Mouse (Mus musculus) heart, embryonic 10.5 days (tissue): ENCODE measurements at regions not wholly inside any gene's neighbourhood (a gene's known extent, or its start where the extent isn't known, plus 50 kb on each side); places are given as distances from the start of the nearest gene placed in this dataset.
A peak's percentile ranks its signal among the peaks of the same experiment; 100 is the strongest.

ENCODE experiments used
- DNase-seq: peaks from one replicate; pipeline ENCODE4 v3.0.0-alpha.2; 2017; ENCODE audit warnings: low spot score
- H3K27ac ChIP-seq: fragments of 300-500 bp; sonication (generic); 2 replicates; pipeline ENCODE4 v1.5.1; 2016; ENCODE audit warnings: mild to moderate bottlenecking
- H3K27me3 ChIP-seq: fragments of 300-500 bp; sonication (generic); 2 replicates; pipeline ENCODE4 v1.6.1; 2016; ENCODE audit warnings: mild to moderate bottlenecking; ENCODE audit not compliant: poor library complexity, insufficient read depth, severe bottlenecking
- H3K36me3 ChIP-seq: fragments of 300-500 bp; sonication (generic); 2 replicates; pipeline ENCODE4 v1.6.1; 2016; ENCODE audit warnings: mild to moderate bottlenecking, moderate library complexity
- H3K4me1 ChIP-seq: fragments of 300-500 bp; sonication (generic); 2 replicates; pipeline ENCODE4 v1.6.1; 2016; ENCODE audit warnings: mild to moderate bottlenecking
- H3K4me3 ChIP-seq: fragments of 300-500 bp; sonication (generic); 2 replicates; pipeline ENCODE4 v1.5.1; 2016; ENCODE audit warnings: mild to moderate bottlenecking, moderate library complexity
- H3K9me3 ChIP-seq: fragments of 300-500 bp; sonication (generic); 2 replicates; pipeline ENCODE4 v1.6.1; 2016; ENCODE audit warnings: mild to moderate bottlenecking, moderate library complexity
- WGBS: fragments of 180-500 bp; shearing (Covaris S2); methylation state at CpG from one replicate; pipeline ENCODE4 v1.1.7; 2016; 5-methylcytosine and 5-hydroxymethylcytosine counted together

DNA sequence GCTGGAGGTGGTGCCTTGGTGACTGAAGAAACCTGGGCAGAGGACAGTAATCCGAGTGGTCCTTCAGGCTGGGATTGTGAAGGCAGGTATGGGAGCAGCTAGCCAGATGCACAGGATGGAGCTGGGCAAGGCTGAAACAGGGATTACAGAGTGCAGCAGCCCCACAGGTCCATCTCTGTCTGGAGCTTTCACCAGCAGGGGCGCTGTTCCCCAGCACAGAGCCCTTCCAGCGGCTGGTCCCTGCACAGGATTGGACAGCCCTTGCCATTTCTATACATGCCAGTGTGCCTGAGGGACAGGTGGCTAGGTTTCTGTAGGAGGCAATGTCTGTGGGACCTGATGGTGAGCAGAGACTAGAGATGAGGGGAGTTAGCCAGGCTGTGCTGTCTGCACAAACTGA is 428.3 kb downstream of the Ptpru start:
- H3K36me3 ChIP-seq, result no peaks in the 10 kb centered on the region
- peaks cover 9% of the 10 kb centered on the region for H3K4me1 ChIP-seq
- H3K27ac ChIP-seq, result no peak overlapping the region
- H3K27me3 ChIP-seq, result peaks cover 50% of the 10 kb centered on the region
- no peak overlapping the region for H3K4me3 ChIP-seq
- peak; percentile 78 for DNase-seq
- 25% methylated on average over 3 of the region's 3 CpGs for WGBS
- no peaks in the 10 kb centered on the region for H3K9me3 ChIP-seq

DNA sequence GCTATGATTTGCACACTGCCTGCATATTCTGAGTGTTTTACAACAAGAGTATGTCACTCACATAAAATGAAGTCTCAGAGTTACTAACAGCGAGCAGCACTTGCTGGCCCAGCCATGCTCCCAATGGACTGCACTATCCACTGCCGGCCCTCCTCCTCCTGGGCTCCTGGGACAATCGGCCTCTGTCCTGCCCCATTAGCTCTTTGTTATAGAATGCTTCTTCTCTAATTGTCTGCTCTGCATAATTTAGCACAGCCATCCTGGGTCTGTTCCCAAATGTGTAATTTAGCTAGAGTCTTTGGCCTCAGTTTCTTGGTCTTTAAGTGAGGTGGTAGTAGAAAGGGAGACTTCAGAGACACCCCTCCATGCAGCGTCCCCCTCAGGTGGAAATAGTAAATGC is 426.2 kb downstream of the Ptpru start:
- Histone ChIP-seq H3K4me1 (peaks cover 9% of the 10 kb centered on the region), H3K27me3 (peaks cover 55% of the 10 kb centered on the region), H3K9me3 (no peaks in the 10 kb centered on the region), H3K4me3 (no peak overlapping the region), H3K27ac (no peak overlapping the region), H3K36me3 (no peaks in the 10 kb centered on the region)
- DNase-seq, result no peak
- 64% methylated on average over 4 of the region's 4 CpGs for WGBS

DNA sequence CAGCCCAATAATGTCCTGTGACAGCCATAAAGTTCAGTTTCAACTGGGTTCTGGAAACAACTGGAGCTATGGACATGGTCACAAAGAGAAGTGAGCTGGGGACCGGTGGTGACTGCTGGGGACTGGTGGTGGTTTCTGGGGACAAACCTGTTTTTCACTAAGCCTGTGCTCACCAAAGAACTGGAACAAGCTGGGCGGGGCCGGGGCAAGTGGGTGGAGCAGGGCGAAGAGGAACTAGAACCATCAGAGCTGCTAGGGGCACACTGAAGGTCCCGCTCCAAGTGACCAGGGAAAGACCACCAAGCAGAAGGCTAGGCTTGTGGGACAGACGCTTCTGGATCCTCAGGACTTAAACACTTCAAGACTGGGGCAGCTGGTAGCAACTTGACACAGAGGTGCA is 424.7 kb downstream of the Ptpru start:
- no peaks in the 10 kb centered on the region for H3K36me3 ChIP-seq
- DNase-seq, result no peak
- H3K9me3 ChIP-seq, result no peaks in the 10 kb centered on the region
- H3K4me1 ChIP-seq, result no peaks in the 10 kb centered on the region
- peaks cover 52% of the 10 kb centered on the region for H3K27me3 ChIP-seq
- H3K27ac ChIP-seq, result no peak overlapping the region
- H3K4me3 ChIP-seq, result no peak overlapping the region
- 70% methylated on average over 6 of the region's 6 CpGs for WGBS

DNA sequence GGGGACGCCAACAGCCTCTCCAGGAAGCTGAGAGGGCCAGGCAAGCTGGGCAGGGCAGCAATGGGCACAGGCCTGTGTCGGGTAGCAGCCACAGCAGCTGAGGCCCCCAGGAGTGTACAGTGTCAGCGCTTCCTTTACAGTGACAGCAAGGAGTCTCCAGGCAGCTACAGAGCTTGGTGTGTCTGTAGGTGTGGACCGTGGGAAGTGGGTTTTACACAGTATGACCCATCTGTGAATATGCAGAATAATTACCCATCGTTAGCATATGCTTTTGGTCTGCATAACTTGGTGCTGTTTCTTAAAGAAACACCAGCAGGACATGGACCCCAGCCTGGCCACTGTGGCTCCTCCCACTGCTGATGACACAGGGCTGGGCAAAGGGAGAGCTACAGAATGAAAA is 422.6 kb downstream of the Ptpru start:
- Histone ChIP-seq H3K4me1 (no peaks in the 10 kb centered on the region), H3K27ac (no peak overlapping the region), H3K36me3 (no peaks in the 10 kb centered on the region), H3K27me3 (peaks cover 32% of the 10 kb centered on the region), H3K9me3 (no peaks in the 10 kb centered on the region), H3K4me3 (no peak overlapping the region)
- no peak for DNase-seq
- 68% methylated on average over 5 of the region's 5 CpGs for WGBS

DNA sequence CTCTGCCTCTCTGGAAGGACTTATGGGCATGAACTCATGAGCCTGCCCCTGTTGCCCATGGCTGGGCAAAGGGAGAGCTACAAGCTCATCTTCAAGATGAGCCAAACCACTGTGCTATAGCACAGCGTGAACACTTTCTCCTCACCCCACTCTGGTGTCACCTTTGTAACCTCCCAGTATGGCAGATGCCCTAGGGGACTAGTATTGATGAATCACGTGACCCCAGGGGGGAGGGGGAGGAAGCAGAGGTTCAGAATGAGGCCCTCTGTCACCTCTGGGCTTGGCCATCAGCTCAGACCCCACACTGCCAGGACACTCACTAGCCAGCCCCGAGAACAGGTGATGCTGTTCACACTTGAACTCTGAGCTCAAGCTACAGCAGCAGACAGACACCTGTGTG is 421.9 kb downstream of the Ptpru start:
- 41% methylated on average over 3 of the region's 3 CpGs for WGBS
- H3K36me3 ChIP-seq, result no peaks in the 10 kb centered on the region
- peaks cover 24% of the 10 kb centered on the region for H3K27me3 ChIP-seq
- no peak for DNase-seq
- no peaks in the 10 kb centered on the region for H3K4me1 ChIP-seq
- no peaks in the 10 kb centered on the region for H3K9me3 ChIP-seq
- H3K27ac ChIP-seq, result no peak overlapping the region
- no peak overlapping the region for H3K4me3 ChIP-seq

GRCm38 (mm10) chr4:131417159-131417748 is 420.8 kb downstream of the Ptpru start:
- peaks cover 15% of the 10 kb centered on the region for H3K27me3 ChIP-seq
- WGBS, result 77% methylated on average over 14 of the region's 14 CpGs
- no peak overlapping the region for H3K4me3 ChIP-seq
- H3K9me3 ChIP-seq, result no peaks in the 10 kb centered on the region
- DNase-seq, result no peak
- no peaks in the 10 kb centered on the region for H3K4me1 ChIP-seq
- H3K36me3 ChIP-seq, result no peaks in the 10 kb centered on the region
- H3K27ac ChIP-seq, result no peak overlapping the region

- H3K27ac ChIP-seq, result no peak overlapping the region
- H3K4me3 ChIP-seq, result no peak overlapping the region
- no peak for DNase-seq
- 73% methylated on average over 11 of the region's 11 CpGs for WGBS
- no peaks in the 10 kb centered on the region for H3K9me3 ChIP-seq
- H3K4me1 ChIP-seq, result no peaks in the 10 kb centered on the region
- H3K27me3 ChIP-seq, result peaks cover 19% of the 10 kb centered on the region
- H3K36me3 ChIP-seq, result no peaks in the 10 kb centered on the region
These were observed 412.8 kb downstream of the Ptpru start for GRCm38 (mm10) chr4:131425311-131425710.

- H3K4me1 ChIP-seq, result no peaks in the 10 kb centered on the region
- no peaks in the 10 kb centered on the region for H3K9me3 ChIP-seq
- H3K27ac ChIP-seq, result no peak overlapping the region
- H3K27me3 ChIP-seq, result peaks cover 21% of the 10 kb centered on the region
- DNase-seq, result no peak
- no peaks in the 10 kb centered on the region for H3K36me3 ChIP-seq
- no peak overlapping the region for H3K4me3 ChIP-seq
- 89% methylated on average over 7 of the region's 7 CpGs for WGBS
These were observed 410.2 kb downstream of the Ptpru start for GRCm38 (mm10) chr4:131427871-131428270.

- no peak for DNase-seq
- no peaks in the 10 kb centered on the region for H3K36me3 ChIP-seq
- H3K27ac ChIP-seq, result no peak overlapping the region
- no peaks in the 10 kb centered on the region for H3K4me1 ChIP-seq
- peaks cover 21% of the 10 kb centered on the region for H3K27me3 ChIP-seq
- no peak overlapping the region for H3K4me3 ChIP-seq
- 81% methylated on average over 11 of the region's 11 CpGs for WGBS
- H3K9me3 ChIP-seq, result no peaks in the 10 kb centered on the region
These were observed 408.7 kb downstream of the Ptpru start for GRCm38 (mm10) chr4:131429356-131429755.

GRCm38 (mm10) chr4:131430420-131430819 is 407.7 kb downstream of the Ptpru start:
- 78% methylated on average over 1 of the region's 1 CpGs for WGBS

DNA sequence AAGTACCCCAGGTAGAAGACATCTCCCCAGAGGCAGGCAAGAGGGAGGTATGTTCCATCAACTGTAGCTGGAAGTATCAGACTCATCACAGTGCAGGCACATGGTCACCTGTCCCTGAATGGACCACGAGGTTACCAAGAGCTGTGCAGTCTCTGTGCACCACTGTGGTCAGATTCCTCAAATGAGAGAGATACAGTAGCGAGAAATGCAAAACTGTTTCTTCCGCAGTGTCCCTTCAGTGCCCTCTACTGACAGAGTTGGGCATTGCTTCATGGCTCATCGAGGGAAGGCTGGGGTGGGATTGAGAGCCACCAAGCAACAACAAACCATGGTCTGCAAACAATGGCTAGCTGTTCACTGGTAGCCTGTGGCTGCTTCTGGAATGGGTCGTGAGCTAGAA is 406.9 kb downstream of the Ptpru start:
- 12% methylated on average over 5 of the region's 5 CpGs for WGBS
- DNase-seq, result peak; percentile 79
- no peak overlapping the region for H3K4me3 ChIP-seq
- no peaks in the 10 kb centered on the region for H3K36me3 ChIP-seq
- no peaks in the 10 kb centered on the region for H3K4me1 ChIP-seq
- H3K9me3 ChIP-seq, result no peaks in the 10 kb centered on the region
- no peak overlapping the region for H3K27ac ChIP-seq
- peaks cover 19% of the 10 kb centered on the region for H3K27me3 ChIP-seq

More at GRCm38 (mm10) chr4:131430420-131430819, 407.7 kb downstream of the Ptpru start:
- Histone ChIP-seq H3K27ac (no peak overlapping the region), H3K4me1 (no peaks in the 10 kb centered on the region), H3K27me3 (peaks cover 21% of the 10 kb centered on the region), H3K4me3 (no peak overlapping the region), H3K36me3 (no peaks in the 10 kb centered on the region), H3K9me3 (no peaks in the 10 kb centered on the region)
- DNase-seq, result no peak

GRCm38 (mm10) chr4:131432591-131433177 is 405.4 kb downstream of the Ptpru start:
- Histone ChIP-seq H3K36me3 (no peaks in the 10 kb centered on the region), H3K4me3 (no peak overlapping the region), H3K27ac (no peak overlapping the region), H3K27me3 (peaks cover 16% of the 10 kb centered on the region), H3K9me3 (no peaks in the 10 kb centered on the region), H3K4me1 (no peaks in the 10 kb centered on the region)
- WGBS, result 68% methylated on average over 13 of the region's 13 CpGs
- DNase-seq, result no peak

DNA sequence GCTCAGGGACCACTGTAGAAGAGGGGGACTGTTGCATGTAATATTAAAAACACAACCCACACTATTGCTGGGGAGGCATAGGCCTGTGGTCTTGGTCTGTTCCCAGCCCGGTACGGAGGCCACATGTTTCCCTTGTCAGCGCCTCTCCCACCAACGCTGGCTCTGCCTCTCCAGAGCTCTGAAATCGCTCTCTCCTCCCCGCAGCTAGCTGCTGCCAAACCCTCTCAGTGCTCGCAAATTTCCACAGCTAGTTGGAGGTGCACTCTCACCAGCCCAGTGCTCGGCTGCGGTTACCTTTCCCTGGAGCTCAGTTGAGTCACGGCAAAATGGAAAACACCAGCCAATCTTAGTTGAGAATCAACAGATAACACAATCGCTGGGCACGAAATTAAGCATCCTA is 402.9 kb downstream of the Ptpru start:
- H3K27ac ChIP-seq, result no peak overlapping the region
- H3K4me3 ChIP-seq, result no peak overlapping the region
- no peak for DNase-seq
- peaks cover 5% of the 10 kb centered on the region; the same call in 1 of the 2 replicates for H3K4me1 ChIP-seq
- H3K27me3 ChIP-seq, result 0 out of 2 replicates have a peak, but pooled peaks cover 2% of the 10 kb centered on the region
- H3K9me3 ChIP-seq, result no peaks in the 10 kb centered on the region
- WGBS, result 74% methylated on average over 12 of the region's 12 CpGs
- no peaks in the 10 kb centered on the region for H3K36me3 ChIP-seq

DNA sequence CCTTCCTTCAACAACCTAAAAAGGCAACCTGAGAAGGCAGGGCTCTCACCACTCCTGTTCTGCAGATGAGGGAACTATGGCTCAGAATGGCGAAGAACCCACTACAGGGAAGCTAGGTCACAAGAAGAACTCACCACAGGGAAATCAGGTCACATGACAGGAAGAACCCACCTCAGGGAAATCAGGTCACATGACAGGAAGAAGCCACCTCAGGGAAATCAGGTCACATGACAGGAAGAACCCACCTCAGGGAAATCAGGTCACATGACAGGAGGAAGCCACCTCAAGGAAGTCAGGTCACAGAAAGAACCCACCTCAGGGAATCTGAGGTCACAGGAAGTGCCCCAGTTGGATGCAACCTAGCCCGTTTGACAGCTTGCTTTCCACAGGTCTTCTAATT is 399.7 kb downstream of the Ptpru start:
- Histone ChIP-seq H3K4me3 (no peak overlapping the region), H3K27me3 (no peaks in the 10 kb centered on the region), H3K36me3 (no peaks in the 10 kb centered on the region), H3K4me1 (peaks cover 5% of the 10 kb centered on the region; the same call in 1 of the 2 replicates), H3K27ac (no peak overlapping the region), H3K9me3 (no peaks in the 10 kb centered on the region)
- WGBS, result 78% methylated on average over 2 of the region's 2 CpGs
- DNase-seq, result no peak
